8 mouse cellular contexts compared by ENCODE assay signal in the genomic region with DNA sequence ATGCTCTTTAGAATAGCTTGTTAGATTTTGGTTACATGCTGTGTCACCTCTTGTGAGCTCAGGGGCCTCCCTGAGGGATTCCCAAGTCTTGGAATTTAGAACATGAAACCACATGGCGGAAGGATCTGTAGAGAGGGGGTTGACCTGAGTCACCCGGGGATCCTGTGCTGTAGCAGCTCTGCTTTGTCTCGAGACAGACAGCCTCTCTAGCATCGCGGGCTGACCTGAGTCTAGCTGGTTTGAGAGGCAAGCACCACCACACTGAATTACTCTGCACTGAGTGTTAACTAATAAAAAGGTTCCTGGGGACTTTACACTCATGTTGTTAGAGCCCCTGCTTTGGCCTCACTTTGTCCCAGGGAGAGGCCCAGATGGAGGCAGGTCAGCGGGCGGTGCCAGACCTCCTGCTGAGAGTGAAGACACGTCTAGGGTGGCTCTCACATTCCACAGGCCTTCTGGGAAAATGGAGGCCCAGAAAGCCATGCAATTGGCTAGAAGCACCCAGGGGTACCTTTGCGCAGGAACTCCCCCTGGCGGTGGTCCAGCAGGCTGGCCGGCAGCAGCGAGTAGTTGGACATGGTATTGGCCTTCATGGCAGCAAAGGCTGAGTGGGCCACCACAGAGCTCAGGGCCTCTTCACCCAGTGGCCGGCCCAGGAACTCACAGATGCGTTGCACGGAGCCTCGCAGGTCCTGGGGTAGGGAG. TPM values are rescaled to one million over a fixed set of nuclear protein-coding genes. Genes with fewer than 3 reads are reported as not detected.
DNase-seq lines count a peak whose midpoint lies in the region; ATAC-seq and TF ChIP-seq lines count a peak whose summit lies in the region.

No protein-coding gene starts in this region.

- intact Hi-C loops in left cerebral cortex, postnatal 25 days (cut with DNase I) = no loop called here

- TF ChIP-seq POLR2A in MEL (IDR thresholded peaks at IDR 0.05; ENCODE audit: control insufficient read depth in 1 of 2, insufficient read depth in 1 of 2, low read depth in 1 of 2, low read length in 2 of 2, poor library complexity in 1 of 2) = no peak

- TF ChIP-seq EP300 in MEL (IDR thresholded peaks at IDR 0.05; ENCODE audit: low read depth in 1 of 2, low read length in 2 of 2) = no peak
- no peak for TF ChIP-seq EP300 in heart, postnatal 0 days (IDR thresholded peaks at IDR 0.05; ENCODE audit: low read depth)

- H3K4me1 ChIP-seq in MEL (ENCODE audit: control insufficient read depth in 1 of 2, insufficient read depth in 2 of 2, low read length in 2 of 2) = no peaks in the 10 kb centered on the region
- no peaks in the 10 kb centered on the region for H3K4me1 ChIP-seq in heart, postnatal 0 days (ENCODE audit: control insufficient read depth, insufficient read depth)
- peaks cover 13% of the 10 kb centered on the region for H3K4me1 ChIP-seq in limb, embryonic 15.5 days

- H3K4me2 ChIP-seq in heart, postnatal 0 days (ENCODE audit: low read depth, low read length) = no peak overlapping the region
- no peak overlapping the region for H3K4me2 ChIP-seq in limb, embryonic 15.5 days

- no peaks in the 10 kb centered on the region for H3K36me3 ChIP-seq in MEL (ENCODE audit: control insufficient read depth in 1 of 2, insufficient read depth in 2 of 2, low read length in 2 of 2)
- H3K36me3 ChIP-seq in heart, postnatal 0 days (replicated peaks; ENCODE audit: control insufficient read depth, insufficient read depth, low read length) = no peaks in the 10 kb centered on the region
- peaks cover 20% of the 10 kb centered on the region for H3K36me3 ChIP-seq in limb, embryonic 15.5 days

- H3K9me3 ChIP-seq in MEL (replicated peaks; ENCODE audit: insufficient read depth, low read length) = no peaks in the 10 kb centered on the region
- H3K9me3 ChIP-seq in heart, postnatal 0 days (replicated peaks; ENCODE audit: control insufficient read depth, low read length) = no peaks in the 10 kb centered on the region
- no peaks in the 10 kb centered on the region for H3K9me3 ChIP-seq in limb, embryonic 15.5 days

- H3K27me3 ChIP-seq in MEL (ENCODE audit: control insufficient read depth in 1 of 2, insufficient read depth in 2 of 2, low read length in 2 of 2) = no peaks in the 10 kb centered on the region
- no peaks in the 10 kb centered on the region for H3K27me3 ChIP-seq in heart, postnatal 0 days (ENCODE audit: control insufficient read depth, insufficient read depth, low read length)
- no peaks in the 10 kb centered on the region for H3K27me3 ChIP-seq in limb, embryonic 15.5 days

- 0 out of 2 replicates have a peak, but pooled peaks have one; percentile 37 for ATAC-seq in heart, postnatal 0 days (ENCODE audit: insufficient read depth, low read depth)
- no peak for ATAC-seq in limb, embryonic 15.5 days (ENCODE audit: insufficient number of reproducible peaks, low FRiP score, low TSS enrichment, low read depth)

- peak; percentile 17 for TF ChIP-seq RAD21 in MEL (IDR thresholded peaks at IDR 0.05; ENCODE audit: low read depth, low read length)

- no peak overlapping the region for H3K27ac ChIP-seq in MEL (ENCODE audit: control insufficient read depth, low read depth, low read length)
- no peak overlapping the region for H3K27ac ChIP-seq in heart, postnatal 0 days (ENCODE audit: low read depth)
- H3K27ac ChIP-seq in limb, embryonic 15.5 days = 0 out of 2 replicates have a peak overlapping the region, but pooled peaks have one; percentile 3

- H3K9ac ChIP-seq in MEL (ENCODE audit: control insufficient read depth, low read depth, low read length, poor library complexity, severe bottlenecking) = no peak overlapping the region
- no peak overlapping the region for H3K9ac ChIP-seq in heart, postnatal 0 days (replicated peaks; ENCODE audit: low read depth, low read length)
- no peak overlapping the region for H3K9ac ChIP-seq in limb, embryonic 15.5 days

- H3K79me2 ChIP-seq in MEL (ENCODE audit: control insufficient read depth, insufficient read depth, low read length, poor library complexity) = no peaks in the 10 kb centered on the region

- 19% methylated on average over 16 of the region's 16 CpGs for WGBS in heart, postnatal 0 days
- WGBS in limb, embryonic 15.5 days = 11% methylated on average over 16 of the region's 16 CpGs

- H3K4me3 ChIP-seq in MEL (ENCODE audit: control insufficient read depth in 1 of 2, insufficient read depth in 1 of 2, low read depth in 2 of 2, low read length in 2 of 2) = no peak overlapping the region
- H3K4me3 ChIP-seq in heart, postnatal 0 days (ENCODE audit: low read depth, low read length) = no peak overlapping the region
- H3K4me3 ChIP-seq in limb, embryonic 15.5 days = no peak overlapping the region

- DNase-seq in heart, adult 18-20 months = peak; percentile 11 to 15
- DNase-seq in heart, adult 8-10 months (ENCODE audit: low spot score) = no peak
- peak; percentile 63 for DNase-seq in MEL (ENCODE audit: low read depth, low spot score)
- no peak for DNase-seq in heart, postnatal 0 days (ENCODE audit: low spot score)
- DNase-seq in natural killer cell, adult 2 months (ENCODE audit: low spot score in 2 of 2) = peak; percentile 32 to 45
- DNase-seq in left cerebral cortex, postnatal 25 days (ENCODE audit: low spot score in 2 of 2) = no peak
- no peak for DNase-seq in c-Kit-positive CD71-positive TER-119-positive erythroid progenitor cells, embryonic 14.5 days (ENCODE audit: low spot score)

- peak; percentile 58 to 75 (median 61) for TF ChIP-seq CTCF in MEL (IDR thresholded peaks at IDR 0.05 in 2 of 3, conservative IDR thresholded peaks at IDR 0.05 in 1 of 3; ENCODE audit: control insufficient read depth in 1 of 3, insufficient read depth in 1 of 3, low read depth in 2 of 3, low read length in 3 of 3, poor library complexity in 1 of 3, severe bottlenecking in 1 of 3)
- peak; percentile 40 for TF ChIP-seq CTCF in heart, postnatal 0 days (IDR thresholded peaks at IDR 0.05; ENCODE audit: low read depth)

TF ChIP-seq in MEL, 35 proteins besides CTCF, POLR2A, EP300 and RAD21 (continues in another document):
- TF ChIP-seq SMC3 (IDR thresholded peaks at IDR 0.05; ENCODE audit: low read depth, low read length) (peak; percentile 50), ZC3H11A (IDR thresholded peaks at IDR 0.05; ENCODE audit: low read depth, low read length) (0 out of 2 replicates have a peak, but pooled peaks have one; percentile 7)

RNA-seq across cellular contexts. Expression of gene Spaca4, which starts 5.3 kb away (rescaled TPM):
- total RNA-seq in heart, adult 18-20 months (2021) = not detected
- total RNA-seq in heart, adult 8-10 months (2022) = not detected
- not detected in 2 replicates for total RNA-seq in MEL (2012; rRNA removed)
- polyA plus RNA-seq in MEL (2012; ENCODE audit: insufficient read depth in 1 of 2, insufficient read length in 2 of 2, low read depth in 1 of 2, low replicate concordance in 2 of 2, missing spikeins in 1 of 2) = under 1 TPM in 1 of 2 experiments, not detected in 1; 0.38 TPM
- not detected in 2 replicates for total RNA-seq in heart, postnatal 0 days (2014; rRNA removed; ENCODE audit: low replicate concordance)
- polyA plus RNA-seq in heart, postnatal 0 days (2015; fragmentation: Nextera tagmentation; extraction: Ambion mirVana) = not detected in 2 replicates
- polyA plus RNA-seq in limb, embryonic 15.5 days (2015; fragmentation: Nextera tagmentation; extraction: Ambion mirVana) = not detected in 2 replicates
- not detected for total RNA-seq in left cerebral cortex, postnatal 25 days (2021)

RNA-seq across cellular contexts. Expression of gene Fam83e, which starts 9.9 kb away (rescaled TPM):
- under 1 TPM; 0.30 to 0.62 TPM for total RNA-seq in heart, adult 18-20 months (2021)
- total RNA-seq in heart, adult 8-10 months (2022) = under 1 TPM; 0.19 to 0.55 (median 0.44) TPM
- 0.95 and 1.0 TPM in 2 replicates for total RNA-seq in MEL (2012; rRNA removed)
- under 1 TPM in 1 of 2 experiments, not detected in 1; 0.43 TPM for polyA plus RNA-seq in MEL (2012; ENCODE audit: insufficient read depth in 1 of 2, insufficient read length in 2 of 2, low read depth in 1 of 2, low replicate concordance in 2 of 2, missing spikeins in 1 of 2)
- not detected in 2 replicates for total RNA-seq in heart, postnatal 0 days (2014; rRNA removed; ENCODE audit: low replicate concordance)
- 0.07 and 0.26 TPM in 2 replicates for polyA plus RNA-seq in heart, postnatal 0 days (2015; fragmentation: Nextera tagmentation; extraction: Ambion mirVana)
- polyA plus RNA-seq in limb, embryonic 15.5 days (2015; fragmentation: Nextera tagmentation; extraction: Ambion mirVana) = 0.76 and 0.78 TPM in 2 replicates
- under 1 TPM; 0.11 to 0.23 TPM for total RNA-seq in left cerebral cortex, postnatal 25 days (2021)

RNA-seq across cellular contexts. Expression of gene Sphk2, which starts 13.1 kb away (rescaled TPM):
- 10 to 100 TPM; 18.4 to 20.2 TPM for total RNA-seq in heart, adult 18-20 months (2021)
- 10 to 100 TPM; 15.3 to 19.3 (median 18.4) TPM for total RNA-seq in heart, adult 8-10 months (2022)
- 18.3 and 21.0 TPM in 2 replicates for total RNA-seq in MEL (2012; rRNA removed)
- 10 to 100 TPM in 1 of 2 experiments, not detected in 1; 40.2 TPM for polyA plus RNA-seq in MEL (2012; ENCODE audit: insufficient read depth in 1 of 2, insufficient read length in 2 of 2, low read depth in 1 of 2, low replicate concordance in 2 of 2, missing spikeins in 1 of 2)
- 19.5 and 23.3 TPM in 2 replicates for total RNA-seq in heart, postnatal 0 days (2014; rRNA removed; ENCODE audit: low replicate concordance)
- polyA plus RNA-seq in heart, postnatal 0 days (2015; fragmentation: Nextera tagmentation; extraction: Ambion mirVana) = 11.1 and 11.4 TPM in 2 replicates
- polyA plus RNA-seq in limb, embryonic 15.5 days (2015; fragmentation: Nextera tagmentation; extraction: Ambion mirVana) = 38.5 and 39.7 TPM in 2 replicates
- total RNA-seq in left cerebral cortex, postnatal 25 days (2021) = 10 to 100 TPM; 29.7 to 29.8 TPM

RNA-seq across cellular contexts. Expression of gene Rpl18, which starts 15.6 kb away (rescaled TPM):
- total RNA-seq in heart, adult 18-20 months (2021) = 100 to 1,000 TPM; 574 to 615 TPM
- total RNA-seq in heart, adult 8-10 months (2022) = 100 to 1,000 TPM; 552 to 697 (median 598) TPM
- total RNA-seq in MEL (2012; rRNA removed) = 3,210 and 3,724 TPM in 2 replicates
- 1,000 to 10,000 TPM in 1 of 2 experiments, not detected in 1; 3,544 TPM for polyA plus RNA-seq in MEL (2012; ENCODE audit: insufficient read depth in 1 of 2, insufficient read length in 2 of 2, low read depth in 1 of 2, low replicate concordance in 2 of 2, missing spikeins in 1 of 2)
- total RNA-seq in heart, postnatal 0 days (2014; rRNA removed; ENCODE audit: low replicate concordance) = 1,259 and 1,310 TPM in 2 replicates
- polyA plus RNA-seq in heart, postnatal 0 days (2015; fragmentation: Nextera tagmentation; extraction: Ambion mirVana) = 479 and 486 TPM in 2 replicates
- polyA plus RNA-seq in limb, embryonic 15.5 days (2015; fragmentation: Nextera tagmentation; extraction: Ambion mirVana) = 942 and 1,034 TPM in 2 replicates
- 100 to 1,000 TPM; 315 to 323 TPM for total RNA-seq in left cerebral cortex, postnatal 25 days (2021)

RNA-seq across cellular contexts. Expression of gene Dbp, which starts 26.0 kb away (rescaled TPM):
- total RNA-seq in heart, adult 18-20 months (2021) = 10 to 100 TPM; 12.1 to 15.0 TPM
- total RNA-seq in heart, adult 8-10 months (2022) = 100 to 1,000 TPM in 3 of 4 experiments, 10 to 100 TPM in 1; 72.2 to 183 (median 152) TPM
- total RNA-seq in MEL (2012; rRNA removed) = 21.1 and 24.4 TPM in 2 replicates
- polyA plus RNA-seq in MEL (2012; ENCODE audit: insufficient read depth in 1 of 2, insufficient read length in 2 of 2, low read depth in 1 of 2, low replicate concordance in 2 of 2, missing spikeins in 1 of 2) = 10 to 100 TPM in 1 of 2 experiments, not detected in 1; 22.5 TPM
- 29.3 and 37.4 TPM in 2 replicates for total RNA-seq in heart, postnatal 0 days (2014; rRNA removed; ENCODE audit: low replicate concordance)
- 21.9 and 24.9 TPM in 2 replicates for polyA plus RNA-seq in heart, postnatal 0 days (2015; fragmentation: Nextera tagmentation; extraction: Ambion mirVana)
- polyA plus RNA-seq in limb, embryonic 15.5 days (2015; fragmentation: Nextera tagmentation; extraction: Ambion mirVana) = 4.3 and 4.7 TPM in 2 replicates
- 100 to 1,000 TPM in 1 of 2 experiments, 10 to 100 TPM in 1; 66.2 to 147 TPM for total RNA-seq in left cerebral cortex, postnatal 25 days (2021)

Comparison
In these comparisons a context has a peak if more than half of its experiments do, and no peak if none do; other contexts are left out.
1. DNase-seq: peak in heart, adult 18-20 months (2 of 2), MEL (single experiment) and natural killer cell, adult 2 months (2 of 2); none in heart, adult 8-10 months (single experiment), heart, postnatal 0 days (single experiment), left cerebral cortex, postnatal 25 days (0 of 2) and c-Kit-positive CD71-positive TER-119-positive erythroid progenitor cells, embryonic 14.5 days (single experiment).